13 mouse cellular contexts compared by ENCODE assay signal in the genomic region with DNA sequence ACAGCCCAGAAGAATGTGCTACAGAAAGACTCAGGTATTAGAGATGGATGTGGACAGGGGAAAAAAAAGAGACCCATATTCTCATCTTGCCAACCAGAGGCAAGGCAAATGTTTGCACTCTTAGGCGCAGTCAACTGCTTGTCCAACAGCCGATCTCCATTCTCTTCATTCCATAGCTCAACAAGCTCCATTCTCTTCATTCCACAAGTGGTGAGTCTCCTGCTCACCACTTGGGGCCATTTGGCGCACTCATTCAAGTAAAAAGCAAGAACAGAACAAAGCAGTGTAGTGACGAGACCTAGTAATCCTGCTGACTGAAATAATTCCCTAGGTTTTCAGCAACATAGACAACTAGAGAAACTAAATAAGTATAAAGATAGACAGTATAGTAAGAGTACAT. TPM values are rescaled to one million over a fixed set of nuclear protein-coding genes. Genes with fewer than 3 reads are reported as not detected.
A peak's percentile ranks its signal among the peaks of the same experiment; 100 is the strongest.
DNase-seq lines count a peak whose midpoint lies in the region; ATAC-seq and TF ChIP-seq lines count a peak whose summit lies in the region.
"Had no signal": no experiment of that assay in that cellular context is flagged by ENCODE, and none has a peak within 500 bp of the region (broad histone marks: within the 10 kb centered on the region; RNA-seq: fewer than 3 reads in every experiment).

No protein-coding gene starts in this region.

- 71% methylated on average over 4 of the region's 4 CpGs for WGBS in intestine, postnatal 0 days
- 70% methylated on average over 4 of the region's 4 CpGs for WGBS in intestine, embryonic 15.5 days
- 52% methylated on average over 4 of the region's 4 CpGs for WGBS in lung, embryonic 14.5 days
- WGBS in lung, embryonic 16.5 days, result 48% methylated on average over 4 of the region's 4 CpGs

- no peaks in the 10 kb centered on the region for H3K27me3 ChIP-seq in intestine, postnatal 0 days (replicated peaks; ENCODE audit: control insufficient read depth, insufficient read depth, low read length)
- H3K27me3 ChIP-seq in intestine, embryonic 15.5 days (replicated peaks), result no peaks in the 10 kb centered on the region
- no peaks in the 10 kb centered on the region for H3K27me3 ChIP-seq in lung, embryonic 14.5 days (ENCODE audit: insufficient read depth, low read length)
- H3K27me3 ChIP-seq in lung, embryonic 16.5 days (ENCODE audit: control insufficient read depth, insufficient read depth, low read depth, low read length), result no peaks in the 10 kb centered on the region
- H3K27me3 ChIP-seq: forebrain, embryonic 12.5 days; midbrain, embryonic 12.5 days had no signal

- no peaks in the 10 kb centered on the region; the same call in 1 of the 2 replicates for H3K36me3 ChIP-seq in intestine, postnatal 0 days (ENCODE audit: control insufficient read depth, insufficient read depth)
- H3K36me3 ChIP-seq in intestine, embryonic 15.5 days, result no peaks in the 10 kb centered on the region
- H3K36me3 ChIP-seq in lung, embryonic 14.5 days (ENCODE audit: insufficient read depth), result no peaks in the 10 kb centered on the region
- H3K36me3 ChIP-seq in lung, embryonic 16.5 days (ENCODE audit: control insufficient read depth, insufficient read depth, low read length), result no peaks in the 10 kb centered on the region

- H3K4me3 ChIP-seq in intestine, postnatal 0 days (ENCODE audit: low read depth, low read length), result no peak overlapping the region
- H3K4me3 ChIP-seq in intestine, embryonic 15.5 days (replicated peaks), result no peak overlapping the region
- no peak overlapping the region for H3K4me3 ChIP-seq in lung, embryonic 14.5 days (ENCODE audit: low read depth, low read length)
- no peak overlapping the region for H3K4me3 ChIP-seq in lung, embryonic 16.5 days (ENCODE audit: low read length)
- H3K4me3 ChIP-seq: forebrain, embryonic 12.5 days; midbrain, embryonic 12.5 days had no signal

- no peak overlapping the region for H3K4me2 ChIP-seq in intestine, postnatal 0 days (replicated peaks; ENCODE audit: low read depth)
- no peak overlapping the region for H3K4me2 ChIP-seq in intestine, embryonic 15.5 days (replicated peaks)
- no peak overlapping the region for H3K4me2 ChIP-seq in lung, embryonic 14.5 days
- H3K4me2 ChIP-seq in lung, embryonic 16.5 days (ENCODE audit: low read depth, low read length), result no peak overlapping the region
- H3K4me2 ChIP-seq: forebrain, embryonic 12.5 days; midbrain, embryonic 12.5 days had no signal

- no peaks in the 10 kb centered on the region for H3K9me3 ChIP-seq in intestine, postnatal 0 days (ENCODE audit: control insufficient read depth)
- no peaks in the 10 kb centered on the region for H3K9me3 ChIP-seq in intestine, embryonic 15.5 days
- no peaks in the 10 kb centered on the region for H3K9me3 ChIP-seq in lung, embryonic 14.5 days (ENCODE audit: low read depth, low read length)
- H3K9me3 ChIP-seq in lung, embryonic 16.5 days (ENCODE audit: control insufficient read depth, low read length), result no peaks in the 10 kb centered on the region
- H3K9me3 ChIP-seq: forebrain, embryonic 12.5 days; midbrain, embryonic 12.5 days had no signal

- DNase-seq in lung, embryonic 14.5 days, result peak; percentile 52
- DNase-seq in lung, postnatal 14 days, result no peak
- DNase-seq in cerebellum, adult 11-12 months, result no peak
- DNase-seq: cerebellum, adult 18-20 months; kidney, postnatal 14 days had no signal

- TF ChIP-seq CTCF in intestine, postnatal 0 days (IDR thresholded peaks at IDR 0.05; ENCODE audit: low read depth), result peak; percentile 46
- TF ChIP-seq CTCF in lung, embryonic 14.5 days (IDR thresholded peaks at IDR 0.05; ENCODE audit: low read depth), result peak; percentile 52

- H3K27ac ChIP-seq in intestine, postnatal 0 days (ENCODE audit: low read depth, low read length), result no peak overlapping the region
- no peak overlapping the region for H3K27ac ChIP-seq in intestine, embryonic 15.5 days
- no peak overlapping the region for H3K27ac ChIP-seq in lung, embryonic 14.5 days (ENCODE audit: low read depth)
- peak overlapping the region; percentile 32 for H3K27ac ChIP-seq in lung, embryonic 16.5 days (ENCODE audit: low read length)
- H3K27ac ChIP-seq: forebrain, embryonic 12.5 days; macrophage; midbrain, embryonic 12.5 days had no signal

- H3K9ac ChIP-seq in intestine, postnatal 0 days (ENCODE audit: low read depth, low read length), result no peak overlapping the region
- H3K9ac ChIP-seq in intestine, embryonic 15.5 days, result no peak overlapping the region
- no peak overlapping the region for H3K9ac ChIP-seq in lung, embryonic 14.5 days
- no peak overlapping the region for H3K9ac ChIP-seq in lung, embryonic 16.5 days (ENCODE audit: low read length)
- H3K9ac ChIP-seq: forebrain, embryonic 12.5 days; midbrain, embryonic 12.5 days had no signal

- no peak for ATAC-seq in intestine, postnatal 0 days
- ATAC-seq in intestine, embryonic 15.5 days, result no peak
- ATAC-seq in lung, embryonic 14.5 days (ENCODE audit: insufficient read depth), result no peak
- peak; percentile 49; the same call in 1 of the 2 replicates for ATAC-seq in lung, embryonic 16.5 days (ENCODE audit: low read depth)
- no peak for ATAC-seq in erythroblast, adult 5-6 weeks (replicated peaks; ENCODE audit: low FRiP score, poor library complexity, severe bottlenecking)
- ATAC-seq: inflammation-experienced regulatory T-cells, adult 6 months had no signal

- no peaks in the 10 kb centered on the region for H3K4me1 ChIP-seq in intestine, postnatal 0 days (replicated peaks; ENCODE audit: control insufficient read depth, insufficient read depth, low read length)
- no peaks in the 10 kb centered on the region; the same call in 1 of the 2 replicates for H3K4me1 ChIP-seq in intestine, embryonic 15.5 days (replicated peaks)
- no peaks in the 10 kb centered on the region for H3K4me1 ChIP-seq in lung, embryonic 14.5 days (ENCODE audit: insufficient read depth)
- H3K4me1 ChIP-seq in lung, embryonic 16.5 days (replicated peaks; ENCODE audit: control insufficient read depth, insufficient read depth, low read length), result peaks cover 14% of the 10 kb centered on the region

RNA-seq across cellular contexts. Expression of a gene that starts 50.8 kb away (rescaled TPM):
- 3.4 and 3.8 TPM in 2 replicates for polyA plus RNA-seq in intestine, postnatal 0 days (2015; fragmentation: Nextera tagmentation; extraction: Ambion mirVana)
- 3.2 and 3.3 TPM in 2 replicates for polyA plus RNA-seq in intestine, embryonic 15.5 days (2015; fragmentation: Nextera tagmentation; extraction: Ambion mirVana)
- polyA plus RNA-seq in lung, embryonic 14.5 days (2014; fragmentation: Nextera tagmentation; extraction: Ambion mirVana), result 6.7 and 7.5 TPM in 2 replicates
- polyA plus RNA-seq in lung, embryonic 16.5 days (2015; fragmentation: Nextera tagmentation; extraction: Ambion mirVana), result 3.8 and 4.4 TPM in 2 replicates
- 96.1 and 126 TPM in 2 replicates for total RNA-seq in erythroblast, adult 5-6 weeks (2015; ENCODE audit: low replicate concordance)
- 118 and 177 TPM in 2 replicates for total RNA-seq in erythroblast, adult 5-6 weeks (2017; ENCODE audit: low replicate concordance)
